Mouse (Mus musculus) lung, postnatal 0 days (tissue): ENCODE measurements around the gene Opcml.

ENCODE experiments used
- CTCF ChIP-seq: IDR thresholded peaks from 2 replicates; pipeline ENCODE4 v1.5.1; 2016; ENCODE audit warnings: antibody characterized with exemption, mild to moderate bottlenecking
- EP300 ChIP-seq: IDR thresholded peaks from 2 replicates; pipeline ENCODE4 v1.6.1; 2016; ENCODE audit warnings: antibody characterized with exemption, mild to moderate bottlenecking, control low read depth

- TF ChIP-seq CTCF (no peak), EP300 (no peak)
Measured at GRCm38 (mm10) chr9:28587253-28587652, 796.7 kb downstream of the Opcml start.
